Mouse (Mus musculus): ENCODE measurements at regions not wholly inside any gene's neighbourhood (a gene's known extent, or its start where the extent isn't known, plus 50 kb on each side); places are given as distances from the start of the nearest gene placed in this dataset.

GRCm38 (mm10) chr12:42369029-42369577 is 882.9 kb upstream of the Lrrn3 start:
- DNase-seq (ENCODE audit: extremely low spot score in 1 of 2, low spot score in 1 of 2): no peak

GRCm38 (mm10) chr12:42338996-42339680 is 852.9 kb upstream of the Lrrn3 start:
- DNase-seq (ENCODE audit: extremely low spot score in 1 of 2, low spot score in 1 of 2): no peak

DNA sequence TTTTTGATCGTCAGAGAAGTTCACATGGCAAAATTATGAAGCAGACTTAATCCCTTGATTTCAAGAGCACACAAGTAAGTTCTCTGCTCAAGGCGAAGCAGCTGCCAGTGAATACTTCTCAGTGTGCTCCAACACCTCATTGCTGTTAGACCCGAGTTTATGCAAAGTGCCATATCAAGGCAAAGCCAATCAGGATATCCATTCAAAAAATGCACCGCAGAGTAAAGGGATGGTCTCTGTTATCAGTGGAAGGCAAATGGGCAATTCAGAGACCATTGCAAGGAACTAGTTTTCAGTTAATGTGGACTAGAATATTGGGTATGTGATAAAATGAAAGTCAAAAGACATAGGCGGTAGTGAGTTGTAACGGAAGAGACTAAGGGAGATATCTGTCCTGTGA is 820.2 kb upstream of the Lrrn3 start:
- no peak for DNase-seq (ENCODE audit: extremely low spot score in 1 of 2, low spot score in 1 of 2)

DNA sequence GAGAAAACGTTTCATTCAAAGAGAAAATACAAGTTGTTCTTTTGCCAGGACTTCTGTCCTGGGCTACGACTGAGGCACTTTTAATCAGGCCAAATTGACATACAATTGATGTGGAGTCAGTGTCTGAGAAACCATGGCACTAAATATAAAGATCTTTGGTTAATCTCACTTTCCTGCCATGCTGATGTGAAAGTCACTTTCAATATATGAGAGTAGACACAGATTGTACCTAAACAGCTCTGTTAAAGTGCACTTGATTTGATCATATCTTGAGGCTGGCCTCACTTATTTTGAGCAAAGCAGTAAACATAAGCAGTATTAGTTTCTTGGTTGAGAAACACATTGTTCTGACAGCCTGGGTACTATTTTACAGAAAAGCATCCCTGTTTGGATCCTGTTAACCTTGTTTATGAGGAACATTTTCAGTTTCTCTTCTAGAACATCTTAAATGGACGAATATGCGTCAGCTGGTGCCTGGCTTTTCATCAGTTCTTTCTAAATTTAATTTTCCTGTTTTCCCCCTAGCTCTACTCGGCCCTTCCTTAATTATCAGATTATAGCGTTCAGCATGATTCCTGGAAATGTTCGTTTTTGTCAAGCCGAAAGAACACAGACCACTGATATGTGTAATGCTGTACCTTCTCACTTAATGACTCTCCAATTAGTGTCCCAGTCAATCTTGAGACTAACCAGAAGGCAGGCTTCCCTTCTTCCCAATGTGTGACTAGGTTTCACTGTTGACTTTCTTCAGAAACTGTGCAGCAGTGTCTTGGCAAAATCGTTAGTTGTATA is 791.2 kb upstream of the Lrrn3 start:
- DNase-seq (ENCODE audit: extremely low spot score in 1 of 2, low spot score in 1 of 2): no peak

DNA sequence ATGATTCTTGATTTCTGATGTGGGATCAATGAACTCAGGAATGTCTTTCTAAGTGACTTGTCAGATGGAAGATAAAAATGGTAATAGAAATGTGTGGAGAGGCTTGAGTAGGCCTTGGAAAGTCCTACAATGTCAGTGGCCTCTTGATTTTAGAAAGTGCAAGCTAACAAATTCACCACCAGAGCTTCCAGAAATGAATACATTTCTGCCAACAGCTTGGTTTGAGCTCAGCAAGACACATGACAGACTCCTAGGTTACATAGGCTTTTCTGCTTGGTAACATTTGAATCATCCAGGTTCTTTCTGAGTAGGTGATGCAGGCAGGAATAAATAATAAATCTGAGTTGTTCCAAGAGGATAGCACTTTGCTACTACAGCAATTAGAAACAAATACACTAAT is 764.2 kb upstream of the Lrrn3 start:
- no peak for DNase-seq (ENCODE audit: extremely low spot score in 1 of 2, low spot score in 1 of 2)

GRCm38 (mm10) chr12:42229235-42229634 is 743.0 kb upstream of the Lrrn3 start:
- DNase-seq (ENCODE audit: extremely low spot score in 1 of 2, low spot score in 1 of 2): no peak

- DNase-seq (ENCODE audit: extremely low spot score in 1 of 2, low spot score in 1 of 2): no peak
Observed at GRCm38 (mm10) chr12:42181646-42182045, 695.4 kb upstream of the Lrrn3 start.

DNA sequence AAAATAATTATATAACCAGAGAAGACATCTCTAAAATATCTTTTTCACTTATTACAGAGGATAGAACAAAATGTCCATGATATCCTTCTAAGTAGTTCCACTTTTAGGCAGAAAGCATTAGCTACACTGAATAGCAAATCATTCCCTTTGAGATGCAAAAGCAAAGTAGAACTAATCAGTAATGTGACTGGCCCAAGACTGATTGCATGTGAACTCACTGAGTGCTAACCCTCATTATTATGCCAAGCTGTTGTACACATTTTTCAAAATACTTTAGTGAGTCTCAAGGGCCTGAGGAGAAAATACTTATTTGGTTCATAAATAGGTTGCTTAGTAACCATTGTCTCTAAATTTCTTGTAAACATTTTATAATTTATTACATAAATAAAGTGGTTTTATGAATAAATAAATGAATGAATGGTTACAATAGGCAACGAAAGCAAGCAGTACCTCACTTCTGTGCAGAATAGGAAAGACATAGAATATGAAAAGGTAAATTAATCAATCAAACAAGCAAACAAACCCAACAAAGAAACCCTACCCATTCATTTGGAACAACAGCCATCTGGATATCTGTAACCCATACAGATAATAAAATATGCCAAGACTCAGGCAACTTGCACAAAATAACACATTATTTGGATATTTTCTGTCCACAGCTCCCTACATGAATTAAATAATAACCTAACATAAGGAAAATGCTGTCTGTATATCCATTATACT is 693.9 kb upstream of the Lrrn3 start:
- no peak for DNase-seq (ENCODE audit: extremely low spot score in 1 of 2, low spot score in 1 of 2)

DNA sequence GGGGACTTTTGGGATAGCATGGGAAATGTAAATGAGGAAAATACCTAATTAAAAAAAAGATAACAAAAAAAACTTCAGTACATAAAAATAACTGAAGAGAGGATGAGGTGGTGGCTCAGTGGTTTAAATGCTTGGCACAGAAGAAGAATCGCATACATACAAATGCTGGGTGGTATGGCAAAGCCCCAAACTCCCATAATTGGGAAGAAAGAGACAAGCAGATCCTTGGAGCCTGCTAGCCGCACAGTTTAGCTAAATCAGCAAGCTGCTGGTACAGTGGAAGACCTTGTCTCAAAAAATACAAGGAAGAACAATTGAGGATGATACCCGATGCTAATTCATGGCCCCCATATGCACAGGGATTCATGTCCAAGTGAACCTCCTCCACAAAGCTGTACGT is 661.7 kb upstream of the Lrrn3 start:
- DNase-seq (ENCODE audit: extremely low spot score in 1 of 2, low spot score in 1 of 2): no peak

- DNase-seq (ENCODE audit: extremely low spot score in 1 of 2, low spot score in 1 of 2): no peak
Observed at GRCm38 (mm10) chr12:42138694-42139442, 652.6 kb upstream of the Lrrn3 start.

DNA sequence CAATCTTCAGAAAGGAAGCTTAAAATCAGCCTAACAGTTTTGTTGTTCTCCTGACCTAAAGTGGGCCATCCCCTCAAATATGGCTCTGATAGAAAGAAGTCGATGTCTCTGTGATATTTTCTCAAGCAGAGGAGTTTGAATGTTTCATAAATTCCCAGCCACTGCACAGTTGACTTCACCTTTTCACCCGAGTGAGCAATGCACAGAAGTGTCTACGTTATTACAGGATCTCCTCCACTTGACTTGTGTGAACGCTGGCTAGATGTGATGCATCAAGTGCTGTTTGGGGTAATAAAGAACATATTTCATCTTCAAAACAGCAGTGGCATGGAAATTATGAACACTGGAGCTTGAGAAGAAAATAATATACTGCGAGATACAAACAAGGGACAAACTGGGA is 651.9 kb upstream of the Lrrn3 start:
- peak in 1 of 2 experiments; percentile 6 for DNase-seq (ENCODE audit: extremely low spot score in 1 of 2, low spot score in 1 of 2)

DNA sequence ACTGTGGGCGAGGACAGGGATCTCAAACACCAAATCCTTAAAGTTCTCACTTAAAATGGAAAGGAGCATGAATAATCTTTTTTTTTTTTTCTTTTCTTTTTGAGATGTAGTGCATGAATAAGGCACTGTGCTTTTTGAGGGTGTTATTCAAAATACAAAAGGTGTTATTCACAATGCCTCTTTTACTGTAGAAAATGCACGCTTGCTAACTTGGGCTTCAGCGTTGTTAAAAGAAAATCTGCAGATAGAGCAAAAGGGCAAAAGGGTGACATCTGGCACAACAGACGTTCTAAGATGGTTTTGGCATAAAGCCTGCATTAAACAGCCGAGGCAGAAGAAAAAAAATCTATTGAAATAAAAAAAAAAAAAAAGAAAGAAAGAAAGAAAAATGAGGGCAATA is 651.5 kb upstream of the Lrrn3 start:
- DNase-seq (ENCODE audit: extremely low spot score in 1 of 2, low spot score in 1 of 2): no peak

GRCm38 (mm10) chr12:42100189-42100588 is 614.0 kb upstream of the Lrrn3 start:
- no peak for DNase-seq (ENCODE audit: extremely low spot score in 1 of 2, low spot score in 1 of 2)

GRCm38 (mm10) chr12:42070401-42070800 is 584.2 kb upstream of the Lrrn3 start:
- DNase-seq (ENCODE audit: extremely low spot score in 1 of 2, low spot score in 1 of 2): no peak

DNA sequence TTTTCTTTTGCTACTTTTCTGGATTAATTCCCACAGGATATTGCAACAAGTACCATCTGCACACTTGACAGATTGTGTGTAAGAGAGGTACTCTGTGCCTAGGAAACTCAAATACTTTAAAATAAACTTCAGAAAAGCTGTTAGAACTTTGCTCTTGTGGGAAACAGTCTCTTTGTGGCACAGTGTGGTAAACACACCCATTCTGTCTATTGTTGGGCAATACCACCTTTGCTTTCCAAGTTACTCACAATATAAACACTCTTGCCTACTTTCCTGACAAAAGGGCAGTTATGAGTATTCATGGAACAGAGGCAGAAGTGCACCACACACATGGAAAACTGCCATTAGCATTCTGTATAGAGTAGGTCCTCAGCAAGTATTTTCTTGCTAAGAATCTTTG is 577.5 kb upstream of the Lrrn3 start:
- DNase-seq (ENCODE audit: extremely low spot score in 1 of 2, low spot score in 1 of 2): no peak

GRCm38 (mm10) chr12:42049056-42049455 is 562.8 kb upstream of the Lrrn3 start:
- DNase-seq (ENCODE audit: extremely low spot score in 1 of 2, low spot score in 1 of 2): no peak

DNA sequence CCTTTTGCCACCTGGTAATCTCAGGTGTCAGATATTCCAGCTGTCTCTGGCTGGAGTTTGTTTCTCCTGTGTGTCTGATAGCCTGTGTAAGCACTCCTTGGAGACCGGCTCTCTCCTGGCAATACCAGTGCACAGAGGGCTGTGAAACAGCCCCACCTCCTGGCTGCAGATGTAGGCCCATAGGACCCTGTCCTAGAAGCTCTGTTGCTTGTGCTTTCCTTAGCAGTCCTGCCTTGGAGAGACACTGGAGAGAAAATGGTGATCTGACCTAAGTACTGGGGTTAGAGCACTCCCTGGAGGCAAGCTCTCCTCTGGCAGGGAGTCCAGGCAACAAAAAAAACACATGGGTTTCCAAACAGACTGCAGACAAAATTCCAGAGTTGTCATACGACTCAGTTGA is 541.6 kb upstream of the Lrrn3 start:
- no peak for DNase-seq (ENCODE audit: extremely low spot score in 1 of 2, low spot score in 1 of 2)

- DNase-seq (ENCODE audit: extremely low spot score in 1 of 2, low spot score in 1 of 2): no peak
Observed at GRCm38 (mm10) chr12:42017506-42017905, 531.3 kb upstream of the Lrrn3 start.

- DNase-seq (ENCODE audit: extremely low spot score in 1 of 2, low spot score in 1 of 2): no peak
Observed at GRCm38 (mm10) chr12:42008827-42009383, 522.7 kb upstream of the Lrrn3 start.

DNA sequence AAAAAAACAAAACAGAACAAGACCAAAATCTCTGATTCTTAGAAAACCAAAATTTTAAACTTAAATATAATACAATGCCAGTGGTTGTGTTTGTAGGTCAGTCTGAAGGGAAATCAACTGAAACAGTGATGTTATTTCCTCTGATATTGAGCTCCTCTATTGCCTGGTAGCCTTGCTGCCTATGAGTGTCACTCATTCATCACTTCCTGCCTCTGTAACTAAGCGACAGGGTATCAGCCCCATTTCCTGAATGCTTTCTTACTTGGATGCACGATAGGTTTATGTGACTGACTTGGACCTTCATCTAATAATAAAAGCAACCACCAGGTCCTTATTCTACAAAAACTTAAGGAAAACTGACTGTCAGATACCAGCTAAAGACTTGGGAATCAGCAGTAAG is 520.7 kb upstream of the Lrrn3 start:
- DNase-seq (ENCODE audit: extremely low spot score in 1 of 2, low spot score in 1 of 2): no peak

Data from layer of hippocampus, postnatal 25 days (tissue).